Mouse (Mus musculus): Measurements from ENCODE around the gene Rbm20. TPM values are rescaled to one million over a fixed set of nuclear protein-coding genes. Genes with fewer than 3 reads are reported as not detected.

The Rbm20 gene
- total RNA-seq, 1 experiment, result 2.5 TPM

DNA sequence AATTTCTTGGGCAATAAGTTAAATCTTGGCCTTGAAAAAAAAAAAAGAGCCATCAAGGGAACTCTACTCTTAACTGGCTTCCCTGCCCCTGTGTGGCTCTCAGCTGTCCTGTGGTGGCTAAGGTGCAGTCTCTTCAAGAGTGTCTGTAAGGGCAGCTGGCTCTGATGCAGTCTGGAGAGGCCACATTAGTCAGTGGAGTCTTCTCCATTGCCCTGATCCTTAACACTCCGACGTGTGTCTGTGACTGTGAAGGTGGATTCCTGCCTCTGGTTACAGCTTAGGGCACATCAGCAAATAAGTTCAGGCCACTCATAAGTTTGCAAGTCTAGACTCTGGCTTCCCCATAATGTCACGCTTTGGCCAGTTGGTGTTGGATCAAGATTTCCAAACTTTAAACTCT is 108.2 kb downstream of the Rbm20 start:
- in situ Hi-C loops (cut with MboI; ENCODE audit: low sequenced_read_pairs in 2 of 2, unreplicated experiment in 2 of 2), result no loop called here
- Histone ChIP-seq H3K9ac (ENCODE audit: insufficient read depth, low read depth, low read length, poor library complexity, severe bottlenecking) (no peak overlapping the region), H3K27ac (ENCODE audit: insufficient read depth, low read depth, low read length, poor library complexity, severe bottlenecking) (no peak overlapping the region), H3K4me3 (ENCODE audit: insufficient read depth in 1 of 2, low read depth in 1 of 2, low read length in 2 of 2, poor library complexity in 1 of 2, severe bottlenecking in 1 of 2) (no peak overlapping the region), H3K4me1 (ENCODE audit: control insufficient read depth in 2 of 2, insufficient read depth in 2 of 2, low read length in 2 of 2, poor library complexity in 1 of 2) (no peaks in the 10 kb centered on the region), H3K36me3 (ENCODE audit: control insufficient read depth, insufficient read depth, low read length, poor library complexity, severe bottlenecking) (no peaks in the 10 kb centered on the region), H3K9me3 (ENCODE audit: control insufficient read depth, insufficient read depth, low read depth, low read length) (no peaks in the 10 kb centered on the region)
- no peak for TF ChIP-seq CHD2 (IDR thresholded peaks at IDR 0.05; ENCODE audit: low read depth, low read length)
- no peak for TF ChIP-seq ZC3H11A (IDR thresholded peaks at IDR 0.05; ENCODE audit: borderline replicate concordance, low read depth, low read length)
- no peak for TF ChIP-seq HCFC1 (IDR thresholded peaks at IDR 0.05; ENCODE audit: borderline replicate concordance, insufficient read depth, low read length)
- TF ChIP-seq MAFK (IDR thresholded peaks at IDR 0.05; ENCODE audit: insufficient read depth, low read depth, low read length), result no peak
- TF ChIP-seq ZNF384 (IDR thresholded peaks at IDR 0.05; ENCODE audit: low read depth, low read length), result no peak
- DNase-seq (ENCODE audit: low read depth, low spot score), result no peak

- no peak overlapping the region for H3K27ac ChIP-seq (ENCODE audit: insufficient read depth, low read depth, low read length, poor library complexity, severe bottlenecking)
- in situ Hi-C loops (cut with MboI; ENCODE audit: low sequenced_read_pairs in 2 of 2, unreplicated experiment in 2 of 2), result no loop called here
- H3K9ac ChIP-seq (ENCODE audit: insufficient read depth, low read depth, low read length, poor library complexity, severe bottlenecking), result no peak overlapping the region
- no peak overlapping the region for H3K4me3 ChIP-seq (ENCODE audit: insufficient read depth in 1 of 2, low read depth in 1 of 2, low read length in 2 of 2, poor library complexity in 1 of 2, severe bottlenecking in 1 of 2)
- TF ChIP-seq HCFC1 (IDR thresholded peaks at IDR 0.05; ENCODE audit: borderline replicate concordance, insufficient read depth, low read length) (no peak), CHD2 (IDR thresholded peaks at IDR 0.05; ENCODE audit: low read depth, low read length) (no peak)
- no peak for DNase-seq (ENCODE audit: low read depth, low spot score)
- H3K36me3 ChIP-seq (ENCODE audit: control insufficient read depth, insufficient read depth, low read length, poor library complexity, severe bottlenecking), result no peaks in the 10 kb centered on the region
- H3K9me3 ChIP-seq (ENCODE audit: control insufficient read depth, insufficient read depth, low read depth, low read length), result no peaks in the 10 kb centered on the region
- no peaks in the 10 kb centered on the region for H3K4me1 ChIP-seq (ENCODE audit: control insufficient read depth in 2 of 2, insufficient read depth in 2 of 2, low read length in 2 of 2, poor library complexity in 1 of 2)
These were observed 109.1 kb downstream of the Rbm20 start for GRCm38 (mm10) chr19:53786239-53786638.

DNA sequence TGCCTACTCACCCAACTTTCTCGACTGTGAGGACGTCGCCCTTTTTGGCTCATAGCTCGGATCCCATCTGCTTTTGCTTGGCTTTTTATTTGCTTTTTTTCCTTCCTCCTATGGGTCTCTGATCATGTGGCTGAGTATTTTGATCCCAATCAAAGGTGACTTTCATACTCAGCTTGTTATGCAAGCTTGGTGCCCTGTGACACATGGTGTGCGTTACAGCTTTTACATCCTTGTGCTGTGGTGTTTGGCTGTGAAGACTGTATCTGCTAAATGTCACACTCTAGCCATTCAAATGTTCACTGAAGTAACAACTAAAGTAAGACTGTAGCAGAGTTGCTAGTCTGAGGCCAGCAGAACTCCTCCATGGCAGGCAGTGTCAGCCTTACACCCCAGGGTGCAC is 109.7 kb downstream of the Rbm20 start:
- in situ Hi-C loops (cut with MboI; ENCODE audit: low sequenced_read_pairs in 2 of 2, unreplicated experiment in 2 of 2), result no loop called here
- Histone ChIP-seq H3K4me1 (ENCODE audit: control insufficient read depth in 2 of 2, insufficient read depth in 2 of 2, low read length in 2 of 2, poor library complexity in 1 of 2) (no peaks in the 10 kb centered on the region), H3K9me3 (ENCODE audit: control insufficient read depth, insufficient read depth, low read depth, low read length) (no peaks in the 10 kb centered on the region), H3K36me3 (ENCODE audit: control insufficient read depth, insufficient read depth, low read length, poor library complexity, severe bottlenecking) (no peaks in the 10 kb centered on the region), H3K9ac (ENCODE audit: insufficient read depth, low read depth, low read length, poor library complexity, severe bottlenecking) (no peak overlapping the region), H3K27ac (ENCODE audit: insufficient read depth, low read depth, low read length, poor library complexity, severe bottlenecking) (no peak overlapping the region), H3K4me3 (ENCODE audit: insufficient read depth in 1 of 2, low read depth in 1 of 2, low read length in 2 of 2, poor library complexity in 1 of 2, severe bottlenecking in 1 of 2) (no peak overlapping the region)
- TF ChIP-seq ZC3H11A (IDR thresholded peaks at IDR 0.05; ENCODE audit: borderline replicate concordance, low read depth, low read length), result no peak
- TF ChIP-seq HCFC1 (IDR thresholded peaks at IDR 0.05; ENCODE audit: borderline replicate concordance, insufficient read depth, low read length), result no peak
- no peak for DNase-seq (ENCODE audit: low read depth, low spot score)

- no peaks in the 10 kb centered on the region; a peak in 1 of 4 replicates for H3K4me1 ChIP-seq (ENCODE audit: control insufficient read depth in 2 of 2, insufficient read depth in 2 of 2, low read length in 2 of 2, poor library complexity in 1 of 2)
- no peaks in the 10 kb centered on the region for H3K36me3 ChIP-seq (ENCODE audit: control insufficient read depth, insufficient read depth, low read length, poor library complexity, severe bottlenecking)
- in situ Hi-C loops (cut with MboI; ENCODE audit: low sequenced_read_pairs in 2 of 2, unreplicated experiment in 2 of 2), result no loop called here
- H3K27ac ChIP-seq (ENCODE audit: insufficient read depth, low read depth, low read length, poor library complexity, severe bottlenecking), result no peak overlapping the region
- no peaks in the 10 kb centered on the region for H3K9me3 ChIP-seq (ENCODE audit: control insufficient read depth, insufficient read depth, low read depth, low read length)
- no peak for DNase-seq (ENCODE audit: low read depth, low spot score)
- no peak overlapping the region for H3K9ac ChIP-seq (ENCODE audit: insufficient read depth, low read depth, low read length, poor library complexity, severe bottlenecking)
- no peak overlapping the region for H3K4me3 ChIP-seq (ENCODE audit: insufficient read depth in 1 of 2, low read depth in 1 of 2, low read length in 2 of 2, poor library complexity in 1 of 2, severe bottlenecking in 1 of 2)
- no peak for TF ChIP-seq ZNF384 (IDR thresholded peaks at IDR 0.05; ENCODE audit: low read depth, low read length)
- no peak for TF ChIP-seq HCFC1 (IDR thresholded peaks at IDR 0.05; ENCODE audit: borderline replicate concordance, insufficient read depth, low read length)
- no peak for TF ChIP-seq CHD2 (IDR thresholded peaks at IDR 0.05; ENCODE audit: low read depth, low read length)
- no peak for TF ChIP-seq ZC3H11A (IDR thresholded peaks at IDR 0.05; ENCODE audit: borderline replicate concordance, low read depth, low read length)
- no peak for TF ChIP-seq MAFK (IDR thresholded peaks at IDR 0.05; ENCODE audit: insufficient read depth, low read depth, low read length)
These were observed 111.7 kb downstream of the Rbm20 start for GRCm38 (mm10) chr19:53788621-53789331.

GRCm38 (mm10) chr19:53789571-53789970 is 112.5 kb downstream of the Rbm20 start:
- TF ChIP-seq HCFC1 (IDR thresholded peaks at IDR 0.05; ENCODE audit: borderline replicate concordance, insufficient read depth, low read length) (no peak), ZNF384 (IDR thresholded peaks at IDR 0.05; ENCODE audit: low read depth, low read length) (no peak), CHD2 (IDR thresholded peaks at IDR 0.05; ENCODE audit: low read depth, low read length) (no peak), ZC3H11A (IDR thresholded peaks at IDR 0.05; ENCODE audit: borderline replicate concordance, low read depth, low read length) (no peak), MAFK (IDR thresholded peaks at IDR 0.05; ENCODE audit: insufficient read depth, low read depth, low read length) (no peak)
- no peaks in the 10 kb centered on the region; a peak in 1 of 4 replicates for H3K4me1 ChIP-seq (ENCODE audit: control insufficient read depth in 2 of 2, insufficient read depth in 2 of 2, low read length in 2 of 2, poor library complexity in 1 of 2)
- H3K4me3 ChIP-seq (ENCODE audit: insufficient read depth in 1 of 2, low read depth in 1 of 2, low read length in 2 of 2, poor library complexity in 1 of 2, severe bottlenecking in 1 of 2), result no peak overlapping the region
- no peak overlapping the region for H3K27ac ChIP-seq (ENCODE audit: insufficient read depth, low read depth, low read length, poor library complexity, severe bottlenecking)
- no peak overlapping the region for H3K9ac ChIP-seq (ENCODE audit: insufficient read depth, low read depth, low read length, poor library complexity, severe bottlenecking)
- no peak for DNase-seq (ENCODE audit: low read depth, low spot score)
- no peaks in the 10 kb centered on the region for H3K9me3 ChIP-seq (ENCODE audit: control insufficient read depth, insufficient read depth, low read depth, low read length)
- in situ Hi-C loops (cut with MboI; ENCODE audit: low sequenced_read_pairs in 2 of 2, unreplicated experiment in 2 of 2), result no loop called here
- H3K36me3 ChIP-seq (ENCODE audit: control insufficient read depth, insufficient read depth, low read length, poor library complexity, severe bottlenecking), result no peaks in the 10 kb centered on the region
